Mouse (Mus musculus) gastrocnemius, postnatal 14 days (tissue): Measurements from ENCODE around the gene Ccdc77. TPM values are rescaled to one million over a fixed set of nuclear protein-coding genes. Genes with fewer than 3 reads are reported as not detected.

Experiments
- DNase-seq: peaks from one replicate; pipeline ENCODE4 v3.0.0; 2021; ENCODE audit warnings: mixed read lengths
- intact Hi-C: fragments of 180-260 bp; cut with DNase I; formaldehyde crosslinking; loops from one replicate; pipeline ENCODE4 v1.15.1; 2025; ENCODE audit warnings: low total_unique reads
- long read RNA-seq, 2 experiments: library from polyadenylated mRNA; stranded (forward); transcript quantifications; one replicate each; pipeline ENCODE4 v2.0.0; 2021
- total RNA-seq, 2 experiments: library from RNA; stranded (reverse); gene quantifications; 2 replicates each; pipeline ENCODE4 v1.2.3; 2021

The Ccdc77 gene
- total RNA-seq = 1 to 10 TPM; 5.5 to 6.6 TPM
- long read RNA-seq, experiment 1, partial matches to known transcripts = 0 of 3 reads
- long read RNA-seq, experiment 1, other reads (novel, unspliced or antisense) = 3 of 3 reads
- long read RNA-seq, experiment 2, partial matches to known transcripts = 1 of 8 reads
- long read RNA-seq, experiment 2, other reads (novel, unspliced or antisense) = 5 of 8 reads

DNA sequence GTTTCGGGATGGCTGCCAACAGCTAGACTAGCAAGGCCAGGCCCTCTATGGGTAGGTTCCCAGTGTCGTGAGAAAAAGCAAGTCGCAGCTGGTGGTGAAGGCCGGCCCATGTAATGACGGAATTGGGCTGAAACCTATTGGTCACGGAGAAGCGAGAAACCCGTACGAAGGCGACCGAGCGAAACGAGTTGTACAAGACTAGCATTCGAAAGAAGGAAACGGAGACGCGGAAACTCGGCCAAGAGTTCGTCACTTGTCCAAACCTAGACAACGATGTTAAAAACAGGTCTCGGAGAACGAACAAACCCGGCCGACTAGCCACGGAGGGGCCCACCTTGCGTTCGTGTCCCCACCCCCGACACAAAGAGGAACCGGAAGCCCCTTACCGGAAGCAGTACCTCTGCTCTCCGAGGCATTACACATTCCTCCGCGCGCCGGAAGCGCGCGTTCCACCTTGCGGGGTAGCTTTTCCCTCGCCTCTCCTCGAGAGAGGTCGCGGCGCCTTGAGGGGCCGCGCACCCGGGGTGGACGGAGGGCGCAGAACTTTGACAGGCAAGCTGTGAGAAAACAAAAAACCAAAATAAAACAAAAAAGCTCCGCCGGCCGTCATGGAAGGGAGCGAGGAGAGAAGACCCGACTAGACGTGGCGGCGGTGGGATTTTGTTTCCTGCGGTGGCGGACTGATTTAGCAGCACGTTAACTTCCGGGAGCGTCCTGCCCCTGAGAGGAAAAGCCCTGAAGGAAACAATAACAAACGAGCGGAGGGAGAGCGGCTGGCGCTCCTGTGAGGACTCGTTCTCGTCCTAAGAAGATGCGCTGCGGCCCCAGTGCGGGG is at the start of gene Ccdc77, which contains the start of gene Kdm5a:
Gene Ccdc77, minus strand, starts transcription at position 687 of the 835 bp plus-strand sequence.
Gene Kdm5a, plus strand, starts transcription at position 437 of the 835 bp plus-strand sequence.
- intact Hi-C loops = no loop called here
- peak; percentile 90 for DNase-seq

GRCm38 (mm10) chr6:120403936-120404335 is 39.8 kb upstream of the Ccdc77 start:
- intact Hi-C loops = no loop called here

DNA sequence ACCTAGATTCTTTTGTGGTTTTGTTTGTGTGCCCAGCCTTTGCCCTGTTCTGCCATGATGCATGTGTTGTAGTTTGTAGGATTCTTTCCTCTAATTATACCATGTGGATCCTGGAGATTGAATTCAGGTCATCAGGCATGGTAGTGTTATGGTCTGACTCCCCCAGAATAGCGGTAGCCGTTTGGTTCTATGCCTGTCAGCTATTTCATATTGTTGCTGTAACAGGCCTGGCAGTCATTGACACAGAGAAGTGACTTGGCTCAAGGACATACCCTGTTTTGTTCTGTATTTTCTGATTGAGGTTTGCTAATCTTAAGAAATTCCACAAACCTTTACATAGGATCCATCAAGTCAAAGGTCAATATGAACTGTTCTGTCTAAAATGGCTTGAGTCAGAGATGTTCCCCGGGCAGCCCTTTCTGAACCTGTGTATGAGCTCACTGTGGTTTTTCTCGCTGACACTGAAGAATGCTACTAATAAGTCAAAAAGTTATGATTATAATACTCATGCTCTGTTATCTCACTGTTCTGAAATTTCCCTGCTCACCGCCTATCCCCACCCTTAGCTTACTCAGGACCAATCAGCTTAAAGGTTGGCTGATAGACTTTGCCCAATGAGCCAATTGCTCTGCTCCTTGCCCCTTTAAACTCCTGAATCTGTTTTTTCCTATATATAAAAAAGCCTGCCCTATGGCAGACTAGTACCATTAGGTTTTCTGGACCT is 31.6 kb upstream of the Ccdc77 start:
- intact Hi-C loops = no loop called here

More at GRCm38 (mm10) chr6:120403936-120404335, 39.8 kb upstream of the Ccdc77 start:
- DNase-seq = no peak

GRCm38 (mm10) chr6:120392811-120393210 is 28.6 kb upstream of the Ccdc77 start:
- intact Hi-C loops = no loop called here
- no peak for DNase-seq

More for the DNA sequence above, 31.6 kb upstream of the Ccdc77 start:
- DNase-seq = no peak

GRCm38 (mm10) chr6:120390054-120390453 is 25.9 kb upstream of the Ccdc77 start:
- intact Hi-C loops = no loop called here
- DNase-seq = no peak

DNA sequence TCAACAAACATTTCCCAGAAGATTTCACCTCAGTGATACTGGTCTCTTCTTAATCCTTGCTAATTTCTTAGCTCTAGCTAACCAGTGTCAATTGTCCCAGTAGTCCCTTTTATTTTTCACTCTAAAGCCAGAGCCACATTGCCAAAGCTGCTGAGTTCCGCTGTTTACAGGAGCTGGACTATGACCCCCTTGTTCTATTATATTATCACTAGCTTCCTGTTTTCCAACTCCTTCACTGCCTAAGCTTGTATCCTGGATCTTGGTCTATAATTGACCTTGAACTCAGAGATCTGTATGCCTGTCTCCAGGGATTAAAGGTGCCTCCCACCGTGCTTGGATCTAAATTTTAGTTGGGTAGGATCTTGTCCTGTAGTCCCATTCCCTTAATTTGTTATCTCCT is 12.6 kb upstream of the Ccdc77 start:
- intact Hi-C loops = no loop called here
- no peak for DNase-seq

- DNase-seq = no peak
- intact Hi-C loops = no loop called here
Measured at GRCm38 (mm10) chr6:120365051-120365450, 877 bp upstream of the Ccdc77 start.

- intact Hi-C loops = no loop called here
Measured at GRCm38 (mm10) chr6:120364523-120364905, 340 bp upstream of the Ccdc77 start.

GRCm38 (mm10) chr6:120362774-120363687 is 1.1 kb downstream of the Ccdc77 start:
- DNase-seq = no peak
- intact Hi-C loops = no loop called here

More at GRCm38 (mm10) chr6:120364523-120364905, 340 bp upstream of the Ccdc77 start:
- DNase-seq = no peak

- no peak for DNase-seq
- intact Hi-C loops = no loop called here
Measured at GRCm38 (mm10) chr6:120362124-120362523, 2.0 kb downstream of the Ccdc77 start.

GRCm38 (mm10) chr6:120356951-120357945 is 6.9 kb downstream of the Ccdc77 start:
- intact Hi-C loops = no loop called here
- DNase-seq = peak; percentile 82

- DNase-seq = no peak
- intact Hi-C loops = no loop called here
Measured at GRCm38 (mm10) chr6:120356478-120356877, 7.7 kb downstream of the Ccdc77 start.

DNA sequence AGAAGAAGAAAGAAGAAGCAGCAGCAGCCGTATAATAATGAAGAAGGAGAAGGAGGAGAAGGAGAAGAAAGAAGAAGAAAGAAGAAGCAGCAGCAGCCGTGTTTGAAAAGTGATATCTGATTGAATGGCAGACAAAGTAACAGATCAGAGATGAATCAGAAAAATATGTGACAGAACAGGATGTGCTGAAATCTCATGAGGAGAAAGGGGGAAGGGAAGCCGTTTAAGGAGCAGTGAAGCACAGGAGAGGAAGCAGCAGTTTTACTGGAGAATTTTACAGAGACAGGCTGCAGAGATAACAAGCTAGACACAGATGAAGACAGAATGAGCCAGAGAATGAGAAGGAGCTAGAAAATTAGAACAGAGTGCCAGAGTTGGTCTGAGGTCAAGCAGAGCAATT is 15.2 kb downstream of the Ccdc77 start:
- DNase-seq = no peak
- intact Hi-C loops = no loop called here

DNA sequence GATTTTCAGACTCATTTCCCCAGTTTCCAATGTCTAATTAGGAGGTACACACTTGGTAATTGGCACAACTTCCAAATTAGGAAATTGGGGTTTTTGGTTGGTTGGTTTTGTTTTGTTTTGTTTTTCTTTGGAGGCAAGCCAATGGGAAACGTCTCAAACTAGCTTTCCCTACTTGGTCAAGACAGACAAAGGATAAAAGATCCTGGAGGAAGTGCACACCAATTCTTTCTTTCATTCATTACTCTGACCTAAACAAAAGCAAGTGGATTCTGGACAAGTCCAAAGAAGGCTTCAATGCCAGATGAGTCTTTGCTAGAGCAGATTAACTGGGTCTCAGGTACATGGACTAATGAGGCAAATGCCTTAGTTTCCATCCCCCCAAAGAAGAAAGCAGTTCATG is 20.2 kb downstream of the Ccdc77 start:
- no peak for DNase-seq
- intact Hi-C loops = no loop called here

GRCm38 (mm10) chr6:120332351-120332750 is 31.8 kb downstream of the Ccdc77 start:
- intact Hi-C loops = no loop called here
- no peak for DNase-seq

GRCm38 (mm10) chr6:120324295-120324927 is 39.8 kb downstream of the Ccdc77 start:
- intact Hi-C loops = loop anchor here (2.0 kb wide), 1 partner anchor 102 kb away; no protein-coding TSS in a partner anchor
- peak; percentile 56 for DNase-seq

DNA sequence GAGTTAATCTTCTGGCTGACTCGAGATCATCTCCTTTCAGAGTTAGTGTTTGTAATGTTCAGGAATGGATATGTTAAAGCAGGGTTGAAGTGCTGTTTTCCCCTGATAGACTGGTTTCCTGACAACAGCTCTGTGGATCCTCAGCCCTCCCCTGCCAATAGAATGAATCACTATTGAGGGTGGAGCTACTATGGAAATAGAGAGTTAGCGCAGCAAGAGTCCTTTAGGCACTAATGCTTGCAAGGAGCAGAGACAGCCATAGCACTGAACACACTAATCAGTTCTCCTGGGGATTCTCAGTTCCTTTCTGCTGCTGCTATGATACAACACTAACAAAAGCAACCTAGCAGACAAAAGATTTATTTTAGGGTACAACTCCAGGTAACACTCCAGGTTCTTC is 43.8 kb downstream of the Ccdc77 start:
- no peak for DNase-seq
- intact Hi-C loops = no loop called here

DNA sequence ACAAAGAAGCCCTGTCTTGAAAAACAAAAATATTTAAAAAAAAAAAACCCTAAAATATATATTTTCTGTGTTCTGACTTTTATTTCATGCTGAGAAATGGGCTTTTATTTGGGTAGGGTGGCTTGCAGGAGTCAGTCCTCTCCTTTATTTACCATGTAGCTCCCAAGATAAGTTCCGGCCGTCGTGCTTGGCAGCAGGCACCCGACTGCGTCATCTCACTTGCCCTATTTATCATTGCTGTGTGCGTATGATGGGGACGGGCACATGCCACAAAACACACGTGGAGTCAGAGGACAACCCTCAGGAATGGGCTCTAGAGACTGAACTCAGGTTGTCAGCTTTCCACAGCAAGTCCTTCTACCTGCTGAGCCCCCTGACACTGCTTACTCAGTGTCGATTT is 45.0 kb downstream of the Ccdc77 start:
- intact Hi-C loops = no loop called here
- no peak for DNase-seq
